Mouse (Mus musculus) retina, embryonic 14.5 days (tissue): ENCODE measurements around the gene Ubqln5.

Source experiments
- DNase-seq: peaks from one replicate; pipeline ENCODE4 v3.0.0-alpha.2; 2015; ENCODE audit warnings: low spot score

The Ubqln5 gene

DNA sequence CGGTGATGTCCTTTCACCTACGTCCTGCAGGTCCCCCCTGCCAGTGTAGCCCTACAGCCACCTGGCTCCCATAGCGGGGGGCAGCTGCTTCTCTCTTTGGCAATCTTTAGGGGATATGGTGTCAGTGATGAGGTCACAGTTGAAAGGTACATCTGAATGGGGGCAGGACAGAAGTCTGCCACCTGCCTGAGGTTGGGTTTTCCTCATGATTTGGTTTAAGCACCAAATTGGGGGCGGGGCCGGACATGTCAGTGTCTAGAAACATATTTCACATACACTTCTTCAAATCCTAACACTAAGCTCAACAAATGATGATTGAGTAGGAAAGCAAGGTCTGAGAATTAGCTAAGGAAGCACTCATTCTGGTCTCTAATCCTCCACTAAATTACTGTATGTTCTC is at the start of gene Ubqln5:
Gene Ubqln5 (minus strand): TSS at position 101 of the 400 bp plus-strand sequence.
- no peak for DNase-seq

- no peak for DNase-seq
These were observed 49.4 kb upstream of the Ubqln5 start for GRCm38 (mm10) chr7:104179074-104179473.

DNA sequence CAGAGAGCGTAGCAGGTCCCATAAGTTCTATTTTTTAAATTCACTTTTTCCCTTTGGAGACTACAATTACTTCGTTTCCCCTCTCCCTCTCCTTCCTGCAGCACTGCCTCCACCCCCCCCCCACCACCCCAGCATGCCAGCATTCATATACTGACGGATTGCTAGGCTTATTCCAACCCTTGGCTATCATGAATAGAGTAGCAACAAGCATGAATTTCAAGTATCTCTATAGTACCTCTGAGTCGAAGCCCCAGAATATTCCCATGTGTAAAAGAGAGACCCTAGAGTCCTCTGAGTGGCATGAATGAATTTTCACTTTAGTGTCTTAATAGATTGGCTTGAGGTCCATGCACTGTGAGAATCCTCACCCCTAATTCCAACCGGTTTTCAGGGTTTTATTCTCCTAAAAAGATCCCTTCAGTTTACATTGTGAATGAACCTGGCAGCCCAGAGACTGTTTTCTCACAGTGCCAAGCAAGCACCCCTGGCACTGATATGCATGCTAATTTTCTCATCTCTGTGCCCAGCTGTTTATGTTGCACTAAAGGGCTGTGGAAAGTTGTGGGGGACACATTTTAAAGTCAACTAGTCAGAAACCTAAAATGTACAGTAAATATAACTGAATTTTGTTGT is 48.9 kb upstream of the Ubqln5 start:
- no peak for DNase-seq

- DNase-seq, result peak; percentile 2
These were observed 45.5 kb upstream of the Ubqln5 start for GRCm38 (mm10) chr7:104175085-104175484.

DNA sequence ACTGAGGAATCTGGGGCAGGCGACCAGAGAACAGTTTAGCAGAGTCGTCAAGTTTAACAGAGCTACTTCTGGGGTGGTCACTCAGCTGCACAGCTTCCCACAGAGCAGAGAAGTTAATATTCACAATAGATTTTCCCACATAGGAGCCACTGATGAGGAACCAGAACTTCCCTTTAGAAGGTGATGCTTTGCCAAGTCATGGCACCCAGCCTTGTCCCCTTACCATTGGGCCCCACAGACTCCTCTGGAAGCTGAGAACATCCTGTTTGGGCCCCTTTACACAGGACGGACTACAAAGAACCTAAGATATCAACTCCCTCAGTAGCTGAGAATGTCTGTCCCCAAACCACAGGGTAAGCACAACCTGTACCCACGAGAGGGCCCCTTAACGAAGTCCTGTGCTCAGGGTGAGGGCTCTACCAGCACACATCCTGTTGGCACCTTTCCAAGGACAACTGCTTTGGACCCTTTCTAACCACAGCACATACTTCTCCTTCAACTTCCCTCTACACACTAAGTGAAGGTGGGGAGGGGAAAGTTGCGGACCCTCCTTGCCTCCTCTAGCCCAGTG is 40.1 kb upstream of the Ubqln5 start:
- no peak for DNase-seq

GRCm38 (mm10) chr7:104167105-104167504 is 37.5 kb upstream of the Ubqln5 start:
- DNase-seq, result no peak

GRCm38 (mm10) chr7:104150456-104150855 is 20.8 kb upstream of the Ubqln5 start, which contains the start of gene Ubqlnl:
Gene Ubqlnl, minus strand, starts transcription at chr7:104150556.
- no peak for DNase-seq

- no peak for DNase-seq
These were observed 13.6 kb upstream of the Ubqln5 start, which contains the start of gene Ubqln3 for GRCm38 (mm10) chr7:104143179-104143578. Gene Ubqln3, minus strand, starts transcription at chr7:104143279.

- no peak for DNase-seq
These were observed 7.7 kb upstream of the Ubqln5 start, which contains the start of gene Olfr643 for GRCm38 (mm10) chr7:104137305-104137704. Gene Olfr643, minus strand, starts transcription at chr7:104137405.

DNA sequence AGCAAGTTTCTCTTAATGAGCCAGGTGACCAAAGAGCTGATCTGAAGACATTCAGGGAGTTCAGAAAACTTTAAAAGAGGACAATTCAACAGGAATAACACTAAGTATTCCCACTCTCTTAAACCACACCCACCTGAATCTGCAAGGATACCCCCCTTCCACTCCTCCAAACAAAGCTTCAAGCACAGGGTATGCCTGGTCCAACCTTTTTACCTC is 25.0 kb downstream of the Ubqln5 start, which contains the start of gene Olfr646:
Gene Olfr646 (plus strand): TSS at position 117 of the 216 bp plus-strand sequence.
- DNase-seq, result no peak

DNA sequence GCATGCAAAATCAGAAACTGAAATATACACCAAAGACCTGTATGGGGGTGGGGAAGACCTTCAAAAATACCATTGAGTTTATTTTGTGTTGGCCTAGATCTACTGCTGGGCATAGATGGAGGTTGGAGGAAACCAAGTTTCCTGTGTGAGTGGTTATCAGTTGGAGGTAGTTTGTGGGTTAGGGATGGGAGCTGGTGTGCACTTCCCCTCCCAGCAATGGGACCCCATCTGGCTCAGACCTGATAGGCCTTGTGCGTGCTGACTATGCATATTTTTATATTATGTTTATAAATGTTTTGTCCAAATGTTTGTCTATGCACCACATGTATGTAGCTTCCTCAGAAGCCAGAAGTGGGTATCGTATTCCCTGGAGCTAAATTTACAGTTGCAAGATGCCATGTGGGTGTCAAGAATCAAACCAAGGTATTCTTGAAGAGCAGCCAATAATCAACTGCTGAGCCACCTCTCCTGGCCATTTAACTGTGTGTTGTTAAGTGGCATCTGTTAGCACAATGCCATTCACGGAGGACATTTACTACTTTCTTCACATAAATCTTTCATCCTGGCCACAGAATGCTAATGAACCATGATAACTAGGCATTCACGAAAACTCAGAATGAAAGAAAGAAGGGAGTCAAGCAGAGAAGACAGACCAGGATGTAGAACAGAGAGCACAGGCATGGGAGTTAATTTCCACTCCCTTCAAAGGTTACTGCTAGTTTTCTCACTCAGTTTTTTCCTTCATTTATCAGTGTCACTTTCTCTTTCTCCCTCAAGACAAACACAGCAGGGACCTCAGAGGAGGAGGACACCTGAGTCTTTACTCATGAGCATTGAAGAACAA is 25.5 kb downstream of the Ubqln5 start:
- no peak for DNase-seq

DNA sequence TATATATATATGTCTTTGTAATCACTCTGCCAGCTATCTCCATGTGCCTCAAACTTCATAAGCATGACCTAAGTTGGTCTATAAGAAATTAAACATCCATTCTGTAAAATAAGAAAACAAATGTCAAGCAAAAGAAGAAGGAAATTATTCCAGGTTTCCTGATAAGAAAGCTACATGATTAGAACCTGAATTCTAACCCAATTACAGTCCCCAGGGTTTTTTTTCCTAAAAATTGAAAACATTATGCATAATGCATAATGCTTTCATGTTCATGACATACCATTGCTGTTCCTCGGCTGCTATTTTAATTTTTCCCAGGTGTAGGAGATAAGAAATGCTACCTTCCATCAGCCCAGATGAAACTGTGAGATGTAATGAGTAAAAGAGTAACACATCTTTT is 44.3 kb downstream of the Ubqln5 start, which contains the start of gene Olfr645:
Gene Olfr645 (minus strand): TSS at position 101 of the 400 bp plus-strand sequence.
- DNase-seq, result no peak
